Comparison of ENCODE assay signal across 8 mouse cellular contexts in genomic region chr2:67564851-67565479, GRCm38 (mm10). TPM values are rescaled to one million over a fixed set of nuclear protein-coding genes. Genes with fewer than 3 reads are reported as not detected.
DNase-seq lines count a peak whose midpoint lies in the region; ATAC-seq and TF ChIP-seq lines count a peak whose summit lies in the region.

No protein-coding gene starts in this region.

- peak; percentile 62 for ATAC-seq in frontal cortex, adult (ENCODE audit: low TSS enrichment)
- peak; percentile 24 to 39; a peak in 1 of 4 replicates for ATAC-seq in hematopoietic stem cell, adult 5-6 weeks (replicated peaks in 1 of 2; ENCODE audit: insufficient read depth in 1 of 2, low FRiP score in 2 of 2, low TSS enrichment in 1 of 2, low read depth in 1 of 2, poor library complexity in 2 of 2, severe bottlenecking in 2 of 2)
- ATAC-seq in stomach, embryonic 14.5 days (ENCODE audit: insufficient number of reproducible peaks, insufficient read depth, low FRiP score, low read depth) = peak; percentile 59; the same call in 1 of the 2 replicates
- ATAC-seq in inflammation-experienced regulatory T-cells, adult 6 months = no peak

- no peak for TF ChIP-seq POLR2A in ES-Bruce4 (IDR thresholded peaks at IDR 0.05; ENCODE audit: insufficient read depth, low read length)

- no peaks in the 10 kb centered on the region for H3K36me3 ChIP-seq in ES-Bruce4 (ENCODE audit: control insufficient read depth, insufficient read depth, low read length, poor library complexity, severe bottlenecking)
- no peaks in the 10 kb centered on the region for H3K36me3 ChIP-seq in stomach, embryonic 14.5 days (ENCODE audit: control insufficient read depth, insufficient read depth, low read length)

- TF ChIP-seq EP300 in ES-Bruce4 (IDR thresholded peaks at IDR 0.05; ENCODE audit: insufficient read depth, low read depth, low read length) = no peak

- H3K9me3 ChIP-seq in ES-Bruce4 (replicated peaks; ENCODE audit: control insufficient read depth, insufficient read depth, low read length, poor library complexity, severe bottlenecking) = no peaks in the 10 kb centered on the region
- H3K9me3 ChIP-seq in stomach, embryonic 14.5 days (ENCODE audit: control insufficient read depth, low read depth, low read length) = no peaks in the 10 kb centered on the region

- H3K9ac ChIP-seq in ES-Bruce4 (ENCODE audit: low read depth, poor library complexity, severe bottlenecking) = peak overlapping the region; percentile 66
- peak overlapping the region; percentile 52 for H3K9ac ChIP-seq in stomach, embryonic 14.5 days (replicated peaks; ENCODE audit: low read depth, low read length)

- H3K4me2 ChIP-seq in stomach, embryonic 14.5 days (replicated peaks; ENCODE audit: low read depth, low read length) = peak overlapping the region; percentile 75

- peak; percentile 72 to 76 for DNase-seq in cerebellum, adult 18-20 months
- peak; percentile 65 for DNase-seq in left cerebral cortex, adult 18-20 months (ENCODE audit: low spot score in 2 of 2)
- DNase-seq in lung, postnatal 10 days = peak; percentile 43

- H3K4me3 ChIP-seq in ES-Bruce4 (ENCODE audit: low read depth, low read length) = peak overlapping the region; percentile 91
- peak overlapping the region; percentile 67 for H3K4me3 ChIP-seq in stomach, embryonic 14.5 days (ENCODE audit: low read depth, low read length)

- no peaks in the 10 kb centered on the region for H3K4me1 ChIP-seq in ES-Bruce4 (ENCODE audit: control insufficient read depth, insufficient read depth, low read length)
- peaks cover 8% of the 10 kb centered on the region for H3K4me1 ChIP-seq in stomach, embryonic 14.5 days (ENCODE audit: control insufficient read depth, insufficient read depth, low read length)

- WGBS in stomach, embryonic 14.5 days = 2% methylated on average over 23 of the region's 23 CpGs

- no peaks in the 10 kb centered on the region for H3K27me3 ChIP-seq in ES-Bruce4 (ENCODE audit: control insufficient read depth, insufficient read depth, low read length, poor library complexity, severe bottlenecking)
- H3K27me3 ChIP-seq in stomach, embryonic 14.5 days (ENCODE audit: control insufficient read depth, insufficient read depth, low read length) = no peaks in the 10 kb centered on the region

- no peak overlapping the region for H3K27ac ChIP-seq in ES-Bruce4 (ENCODE audit: insufficient read depth, low read length)
- 0 out of 2 replicates have a peak overlapping the region, but pooled peaks have one; percentile 33 for H3K27ac ChIP-seq in stomach, embryonic 14.5 days (ENCODE audit: low read length)

- TF ChIP-seq CTCF in ES-Bruce4 (IDR thresholded peaks at IDR 0.05; ENCODE audit: low read depth, low read length) = peak; percentile 31

RNA-seq across cellular contexts. Expression of gene B3galt1, which starts 0.7 kb away (rescaled TPM):
- 1.5 and 1.6 TPM in 2 replicates for polyA plus RNA-seq in ES-Bruce4 (2011; ENCODE audit: insufficient read depth, insufficient read length, low read depth, missing spikeins)
- 0.38 and 0.60 TPM in 2 replicates for total RNA-seq in hematopoietic stem cell, adult 5-6 weeks (2017)
- total RNA-seq in left cerebral cortex, adult 18-20 months (2021) = 10 to 100 TPM; 83.5 to 85.6 TPM
- polyA plus RNA-seq in stomach, embryonic 14.5 days (2014; fragmentation: Nextera tagmentation; extraction: Ambion mirVana) = 11.7 and 14.2 TPM in 2 replicates
- polyA plus RNA-seq in inflammation-experienced regulatory T-cells, adult 6 months (2017; shearing (Covaris generic)) = under 1 TPM in 2 of 3 experiments, not detected in 1; 0.19 to 0.86 TPM
